Mouse (Mus musculus) olfactory bulb, adult 2 months (tissue): Measurements from ENCODE around the gene Serpina1b.

Source experiments
- CTCF ChIP-seq: fragments of 200-500 bp; IDR thresholded peaks from 2 replicates; pipeline ENCODE4 v1.5.1; 2012; ENCODE audit warnings: low read depth, mild to moderate bottlenecking, low read length, moderate library complexity; ENCODE audit not compliant: insufficient read depth
- POLR2A ChIP-seq: fragments of 200-500 bp; IDR thresholded peaks from 2 replicates; pipeline ENCODE4 v1.6.1; 2012; ENCODE audit warnings: mild to moderate bottlenecking, low read depth, low read length, moderate library complexity; ENCODE audit not compliant: insufficient read depth

- TF ChIP-seq POLR2A (no peak), CTCF (no peak)
Observed at GRCm38 (mm10) chr12:103860976-103861375, 30.8 kb upstream of the Serpina1b start.
